Mouse (Mus musculus) gonadal fat pad, adult 2 months (tissue): ENCODE measurements around the gene Dusp6. TPM values are rescaled to one million over a fixed set of nuclear protein-coding genes. Genes with fewer than 3 reads are reported as not detected.
"Not testable (repeated sequence)": the region's sequence is repeated elsewhere in the genome, so short reads cannot be mapped to it uniquely, and the experiment has no call there.

ENCODE experiments used
- DNase-seq: peaks from one replicate; pipeline ENCODE4 v3.0.0-alpha.2; 2012; ENCODE audit warnings: low read depth
- polyA plus RNA-seq: library from polyadenylated mRNA; depleted of rRNA; stranded (reverse); fragments of >200 nt; gene quantifications from 2 replicates; pipeline ENCODE4 v1.2.3, GENCODE M21; 2012; rRNA removed

Dusp6 gene
- polyA plus RNA-seq: 83.7 and 84.3 TPM in 2 replicates

DNA sequence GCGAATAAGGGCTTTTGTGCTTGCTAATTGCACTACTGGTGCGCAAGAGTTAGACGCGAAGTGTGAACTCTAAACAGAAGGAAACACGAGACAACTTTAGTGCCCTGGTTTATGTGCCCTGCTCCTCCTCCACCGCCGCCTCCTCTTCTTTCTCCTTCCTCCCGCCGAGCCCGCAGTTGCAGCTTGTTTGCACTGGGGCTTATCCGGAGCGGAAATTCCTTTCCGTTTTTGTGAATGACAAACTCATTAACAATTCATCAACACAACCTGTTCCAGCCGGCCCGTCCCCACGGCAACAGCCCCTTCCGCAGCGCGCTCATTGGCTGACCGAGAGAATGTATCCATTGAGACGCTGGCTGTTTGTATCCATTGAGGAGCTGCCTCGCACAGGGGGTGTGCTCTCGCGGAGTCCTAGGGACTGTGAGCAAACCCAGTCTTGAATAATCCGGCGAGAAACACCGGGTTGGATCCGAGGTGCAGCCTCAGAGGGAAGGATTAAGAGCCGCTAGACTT lies at the start of gene Dusp6:
Dusp6 (plus strand) TSS at position 365 of the 513 bp plus-strand sequence.
- no peak for DNase-seq

DNA sequence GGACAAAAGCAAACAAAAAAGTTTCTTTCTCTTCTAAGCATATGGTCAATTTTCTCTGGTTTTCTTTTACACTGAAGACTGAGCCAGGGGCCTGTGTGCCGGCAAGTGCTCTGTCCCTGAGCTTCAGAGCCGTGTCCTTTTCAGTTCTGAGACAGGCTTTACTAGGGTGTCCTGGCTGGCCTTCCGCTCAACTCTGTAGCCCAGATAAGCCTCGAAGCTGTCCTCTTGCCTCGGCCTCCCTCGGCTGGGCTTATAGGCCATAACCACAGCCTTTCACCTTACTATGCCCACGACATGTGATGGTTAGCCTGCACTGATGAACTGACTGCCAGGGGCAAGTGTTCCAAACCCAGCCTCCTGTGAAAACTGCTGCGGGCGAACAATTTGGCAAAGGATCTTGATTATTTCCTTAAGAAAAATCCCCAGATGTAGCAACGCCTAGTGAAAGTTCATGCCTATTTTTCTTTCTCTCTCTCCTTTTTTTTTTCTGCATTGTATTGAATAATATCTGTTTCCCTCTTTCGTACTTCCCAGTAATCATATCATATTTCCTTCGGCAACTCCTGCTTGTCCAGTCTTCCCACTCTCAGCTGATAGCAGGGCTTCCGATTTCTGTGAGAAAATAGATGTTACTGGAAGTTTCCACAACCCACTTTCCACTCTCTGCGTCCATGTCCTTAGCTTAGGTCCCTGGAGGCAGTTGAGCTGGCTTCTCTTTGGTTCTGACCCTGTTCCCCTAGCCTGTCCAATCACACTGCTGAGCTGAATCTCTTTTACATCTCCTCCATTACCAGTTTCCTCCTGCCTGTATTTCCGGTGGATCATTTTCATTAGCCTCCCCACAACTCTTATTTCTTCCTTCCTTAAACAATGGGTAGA lies 48.4 kb upstream of the Dusp6 start:
- no peak for DNase-seq

DNA sequence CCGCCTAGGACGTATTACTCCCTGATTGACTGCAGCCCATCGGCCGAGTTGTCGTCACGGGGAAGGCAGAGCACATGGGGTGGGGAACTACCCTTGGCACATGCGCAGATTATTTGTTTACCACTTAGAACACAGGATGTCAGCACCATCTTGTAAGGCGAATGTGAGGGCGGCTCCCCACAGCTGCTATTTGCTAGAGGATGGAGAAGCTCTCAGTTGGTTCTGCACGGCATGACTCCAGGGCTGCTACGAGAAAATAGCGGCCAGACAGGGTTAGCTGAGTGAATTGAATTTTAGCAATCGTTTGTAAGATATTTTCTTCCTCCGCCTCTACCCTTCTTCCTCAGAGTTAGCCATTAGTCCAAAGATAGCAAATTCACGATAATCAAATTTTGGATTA lies 46.5 kb upstream of the Dusp6 start:
- not testable (repeated sequence) for DNase-seq

DNA sequence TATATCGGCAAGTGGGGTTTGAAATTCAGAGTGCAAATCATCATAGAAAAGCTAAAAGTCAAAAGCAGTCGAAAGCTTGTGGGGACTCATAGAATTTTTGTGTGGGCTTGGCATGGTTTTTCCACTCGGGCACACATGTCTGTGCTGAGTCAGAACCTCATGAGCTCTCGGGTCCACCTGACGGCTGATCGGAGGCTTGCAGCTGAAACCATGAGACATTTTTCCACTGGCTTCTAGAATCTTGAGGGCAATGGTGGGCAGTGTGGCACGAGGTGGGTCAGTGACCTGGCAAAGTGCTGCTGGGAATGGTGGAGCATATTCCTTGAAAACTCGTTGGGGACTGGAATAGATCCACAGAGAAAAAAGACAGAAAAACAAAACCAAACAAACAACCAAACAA lies 41.5 kb upstream of the Dusp6 start:
- DNase-seq: no peak

DNA sequence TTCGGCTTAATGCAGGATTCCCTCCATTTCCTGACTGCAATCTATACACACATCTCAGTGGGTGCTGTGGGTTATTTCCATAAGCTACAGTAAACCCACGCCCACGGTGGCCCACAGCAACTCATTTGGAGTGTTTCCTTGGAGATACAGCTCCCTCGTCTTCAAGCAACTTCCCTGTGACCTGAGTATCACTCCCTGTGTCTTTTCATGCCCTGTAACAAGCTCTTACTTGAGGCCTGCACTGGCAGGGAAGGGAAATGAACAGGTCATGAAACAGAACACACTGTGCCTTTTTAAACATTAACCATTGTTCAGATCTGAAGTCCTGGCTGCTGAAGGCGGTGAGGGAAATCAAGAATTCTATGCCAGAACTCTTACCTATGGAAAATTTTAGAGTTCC lies 40.3 kb upstream of the Dusp6 start:
- DNase-seq: no peak

DNA sequence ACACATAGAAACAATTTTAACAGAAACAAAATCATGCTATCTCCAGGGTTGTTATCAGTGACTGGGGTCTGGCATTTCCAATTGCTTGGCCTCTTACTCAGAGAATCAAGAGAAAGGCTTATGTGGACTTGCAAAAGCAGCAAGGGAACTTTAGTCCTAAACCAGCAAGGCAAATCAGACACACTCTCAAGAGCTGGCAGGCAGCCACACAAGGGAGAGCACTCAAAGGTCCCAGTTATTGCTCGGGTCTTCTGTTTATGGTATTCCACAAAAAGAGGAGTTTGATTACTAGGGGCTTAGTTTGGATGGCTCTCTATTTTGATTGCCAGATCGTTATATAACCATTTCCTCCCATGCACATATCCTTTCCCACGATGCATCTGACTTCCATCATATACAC lies 38.8 kb upstream of the Dusp6 start:
- no peak for DNase-seq

DNA sequence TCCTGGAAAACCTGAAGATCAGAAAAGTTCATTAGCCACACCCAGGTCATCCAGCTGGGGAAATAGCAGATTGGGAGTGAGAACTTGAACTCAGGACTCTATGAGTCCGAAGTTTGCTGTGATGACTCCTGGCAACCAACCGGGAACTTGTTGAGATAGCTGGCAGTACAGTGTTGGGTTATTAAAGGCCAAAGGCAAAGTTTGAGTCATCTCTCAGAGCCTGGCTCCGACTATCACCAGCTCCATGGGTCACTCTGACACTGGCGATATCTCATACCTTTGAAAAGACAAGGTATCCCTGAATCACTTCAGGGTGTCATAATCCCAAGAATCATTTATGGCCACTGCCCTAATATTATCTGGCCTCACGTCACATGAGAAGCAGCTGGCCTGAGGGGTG lies 36.2 kb upstream of the Dusp6 start:
- DNase-seq: no peak

DNA sequence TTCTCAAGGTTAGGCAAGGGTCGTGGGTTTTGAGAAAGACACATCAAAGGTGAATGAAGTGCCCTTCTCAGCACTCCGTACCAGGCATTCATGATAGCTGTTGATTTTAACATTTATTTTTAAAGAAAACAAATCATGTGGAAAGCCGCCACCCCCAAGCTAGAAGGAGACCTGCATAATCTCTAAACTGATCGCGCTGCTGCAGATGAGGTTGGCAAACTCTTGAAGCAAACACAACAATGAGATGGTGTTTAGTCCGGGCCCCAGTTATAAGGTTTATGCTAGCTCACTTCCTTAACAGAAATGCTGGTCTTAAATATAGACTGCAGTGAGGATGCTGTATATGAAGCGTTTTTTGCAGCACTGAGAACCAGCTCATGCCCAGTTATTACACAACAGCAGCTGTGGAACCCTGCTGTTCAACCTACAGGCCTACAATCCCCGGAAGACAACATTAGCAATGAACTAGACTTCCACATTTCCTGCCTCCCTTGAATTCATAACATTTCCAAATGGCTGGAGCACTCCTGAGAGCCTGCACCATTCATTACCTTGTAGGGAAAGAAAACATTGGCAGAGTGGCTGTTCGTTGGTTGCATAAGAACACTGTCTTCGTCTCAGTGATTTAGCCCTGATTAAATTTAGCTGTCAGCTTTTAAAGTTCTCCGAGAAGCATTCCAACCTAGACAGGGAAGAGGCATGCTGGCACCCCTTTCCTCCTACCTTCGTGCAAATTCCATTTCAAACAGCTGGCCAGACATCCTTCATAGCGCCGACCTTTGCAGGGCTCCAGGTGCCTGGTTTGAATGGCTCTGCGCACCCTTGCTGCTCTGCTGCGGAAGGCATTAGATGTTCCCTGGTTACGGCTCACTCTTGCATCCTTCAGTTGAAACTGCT lies 34.8 kb upstream of the Dusp6 start:
- no peak for DNase-seq

DNA sequence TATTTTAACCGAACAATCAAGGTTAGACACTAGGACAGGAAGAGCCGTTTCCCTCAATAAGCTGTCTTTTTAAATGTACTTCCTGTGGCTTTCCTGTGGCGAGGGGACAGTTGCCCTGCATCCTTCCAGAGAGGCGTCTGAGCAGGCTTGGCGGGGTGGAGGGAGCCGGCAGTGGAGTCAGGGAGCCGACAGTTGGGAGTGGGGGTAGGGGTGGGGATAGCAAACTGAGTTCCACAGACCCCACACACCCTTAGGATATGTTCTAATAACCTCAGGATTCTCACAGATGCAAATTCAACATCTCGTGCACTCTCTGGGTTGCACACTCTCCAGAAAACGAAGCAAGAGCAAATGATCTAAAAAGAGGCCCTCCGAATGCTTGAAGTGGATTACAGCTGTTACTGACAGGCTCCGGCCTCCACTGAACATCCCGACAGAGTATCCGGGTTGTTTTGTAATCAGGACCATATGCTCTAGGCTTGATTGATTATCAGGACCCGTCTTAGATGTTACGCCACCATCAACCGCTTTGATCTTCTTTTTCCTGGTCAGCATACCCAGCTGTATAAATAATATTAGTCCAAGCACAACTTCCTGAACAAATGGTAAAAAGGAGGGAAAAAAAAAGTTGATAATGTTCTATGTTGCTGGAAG lies 33.9 kb upstream of the Dusp6 start:
- no peak for DNase-seq

DNA sequence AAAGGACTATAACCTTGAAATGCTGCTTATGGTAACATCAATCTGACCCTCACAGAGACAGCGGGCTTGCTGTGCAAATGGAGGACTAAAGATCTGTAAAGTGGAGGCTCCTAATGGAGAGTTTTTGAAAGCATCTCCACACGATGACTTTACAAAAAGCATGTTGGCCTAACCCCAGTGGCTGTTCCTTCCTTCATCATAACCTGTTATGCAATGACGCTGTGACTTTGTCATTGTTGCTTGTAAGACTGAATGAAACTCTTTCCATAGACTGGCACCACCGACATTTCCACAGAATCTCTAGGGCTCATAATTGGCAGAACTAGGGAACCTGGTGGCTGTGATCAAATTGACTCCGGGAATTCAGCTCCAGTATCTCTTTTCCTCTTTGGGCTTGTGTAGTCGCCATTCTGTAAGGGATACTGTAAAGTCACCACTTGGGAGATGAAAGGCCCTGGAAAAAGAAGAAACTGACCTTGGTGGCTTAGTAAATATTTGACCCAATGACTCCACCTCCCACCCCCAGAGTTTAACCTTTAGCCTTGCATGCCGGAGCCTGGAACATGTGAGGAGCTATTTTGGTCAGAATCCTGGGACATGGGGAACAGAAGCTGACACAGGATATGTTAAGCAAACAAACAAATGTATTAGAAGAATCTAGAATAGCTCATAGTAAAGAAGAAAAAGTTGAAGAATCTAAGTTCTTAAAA lies 30.4 kb upstream of the Dusp6 start:
- no peak for DNase-seq

DNA sequence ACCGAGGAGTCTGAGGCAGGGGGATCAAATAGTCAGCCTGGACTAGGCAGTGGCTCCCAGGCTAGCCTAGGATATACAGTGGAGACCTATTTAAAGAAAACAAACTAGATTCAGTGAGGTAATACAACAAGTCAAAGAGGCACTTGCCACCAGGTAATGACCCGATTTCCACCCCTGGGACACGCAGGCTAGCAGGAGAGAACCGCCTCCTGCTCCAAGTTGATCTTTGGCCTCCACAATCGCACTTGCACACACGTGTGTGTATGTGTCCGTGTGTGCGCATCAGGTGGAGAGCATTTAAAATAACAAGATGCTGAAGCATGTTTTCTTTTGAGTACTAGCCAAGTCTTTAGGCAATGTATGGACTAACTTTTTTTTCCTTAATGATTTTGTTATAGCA lies 28.7 kb upstream of the Dusp6 start:
- no peak for DNase-seq

DNA sequence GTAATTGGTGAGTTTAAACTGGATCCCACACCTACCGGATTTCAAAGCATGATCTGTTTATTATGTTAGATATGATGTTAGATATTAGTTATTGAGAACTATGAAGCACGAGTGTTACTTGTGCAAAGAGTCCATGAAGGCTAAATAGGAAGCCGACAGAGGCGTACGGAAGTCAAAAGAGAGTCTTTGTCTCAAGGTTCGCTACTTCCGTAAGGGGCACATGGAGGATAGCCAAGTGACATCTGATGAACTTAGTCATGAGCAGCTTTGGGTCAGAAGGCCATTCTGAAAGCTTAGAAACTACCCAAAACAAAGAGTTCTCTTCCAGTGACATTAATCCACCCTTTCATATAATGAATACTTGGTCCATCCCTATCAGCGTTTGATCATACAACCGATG lies 27.9 kb upstream of the Dusp6 start:
- DNase-seq: no peak

DNA sequence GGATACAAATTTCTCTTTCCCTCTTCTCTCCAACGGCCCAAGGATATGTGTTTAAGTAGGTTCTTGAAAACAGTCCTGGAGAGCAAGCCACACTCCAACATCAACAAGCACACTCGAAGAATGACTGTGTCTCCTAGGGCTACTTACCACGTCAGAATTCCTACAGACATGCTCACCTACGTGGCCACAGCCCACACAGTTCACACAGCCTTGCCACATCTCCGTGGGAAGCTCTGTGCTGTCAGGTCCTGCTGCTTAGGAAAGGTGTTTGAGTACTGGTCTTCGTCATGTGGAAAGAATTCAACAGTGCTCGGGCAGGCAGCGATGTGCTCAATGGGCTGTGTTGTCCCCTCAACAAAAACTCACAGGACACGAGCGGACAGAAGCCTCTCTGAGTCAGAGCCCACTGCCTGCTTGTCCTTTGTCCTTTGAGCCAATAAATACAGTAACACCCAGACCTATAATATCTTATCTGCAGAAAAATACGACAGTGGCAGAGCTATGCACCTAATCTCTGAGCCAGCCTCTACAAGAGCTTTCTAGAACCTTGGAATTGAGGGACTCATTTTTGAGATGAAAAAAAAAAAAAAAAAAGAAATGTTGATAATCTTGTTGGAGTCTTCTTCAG lies 25.7 kb upstream of the Dusp6 start:
- peak; percentile 98 for DNase-seq

DNA sequence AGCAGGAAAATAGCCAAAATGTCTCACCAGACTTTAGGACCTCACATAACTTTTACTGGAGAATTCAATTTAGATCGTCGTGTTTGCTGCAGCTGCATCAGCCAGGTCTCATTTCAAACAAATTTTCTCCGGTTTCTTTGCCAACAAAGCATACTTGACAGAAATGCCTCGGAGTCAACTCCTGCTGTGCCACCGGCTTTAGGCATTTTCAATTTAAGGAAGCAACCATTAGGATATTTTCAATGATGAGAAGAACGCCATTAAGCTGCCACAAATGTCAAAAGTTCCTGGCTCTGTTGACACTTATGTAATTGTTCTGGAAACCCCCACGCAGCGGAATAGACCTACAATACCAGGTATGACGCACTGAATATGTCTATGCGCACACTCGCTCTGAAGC lies 24.5 kb upstream of the Dusp6 start:
- no peak for DNase-seq

DNA sequence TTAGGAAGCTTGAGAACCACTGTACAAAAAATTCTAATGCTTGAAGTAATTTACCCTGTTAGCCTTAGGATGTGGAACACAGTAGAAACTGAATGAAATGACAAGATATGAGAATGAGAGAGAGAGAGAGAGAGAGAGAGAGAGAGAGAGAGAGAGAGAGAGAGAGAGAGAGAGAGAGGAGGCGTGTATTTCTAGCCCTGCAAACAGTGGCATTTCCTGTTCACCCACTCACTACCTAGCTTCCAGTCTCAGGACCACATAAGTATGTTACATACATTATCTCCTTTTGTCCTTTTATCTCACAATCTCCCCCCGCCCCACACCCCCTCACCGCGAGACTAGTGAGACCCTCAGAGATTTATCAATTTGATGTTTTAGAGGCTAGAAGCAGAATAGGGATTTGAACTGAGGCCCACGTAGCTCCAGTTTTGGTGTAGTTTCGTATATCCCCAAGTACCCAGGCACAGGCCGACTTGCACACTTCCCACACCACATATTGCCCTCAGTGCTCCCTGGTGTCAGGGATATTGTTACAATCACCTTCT lies 21.7 kb upstream of the Dusp6 start:
- no peak for DNase-seq

DNA sequence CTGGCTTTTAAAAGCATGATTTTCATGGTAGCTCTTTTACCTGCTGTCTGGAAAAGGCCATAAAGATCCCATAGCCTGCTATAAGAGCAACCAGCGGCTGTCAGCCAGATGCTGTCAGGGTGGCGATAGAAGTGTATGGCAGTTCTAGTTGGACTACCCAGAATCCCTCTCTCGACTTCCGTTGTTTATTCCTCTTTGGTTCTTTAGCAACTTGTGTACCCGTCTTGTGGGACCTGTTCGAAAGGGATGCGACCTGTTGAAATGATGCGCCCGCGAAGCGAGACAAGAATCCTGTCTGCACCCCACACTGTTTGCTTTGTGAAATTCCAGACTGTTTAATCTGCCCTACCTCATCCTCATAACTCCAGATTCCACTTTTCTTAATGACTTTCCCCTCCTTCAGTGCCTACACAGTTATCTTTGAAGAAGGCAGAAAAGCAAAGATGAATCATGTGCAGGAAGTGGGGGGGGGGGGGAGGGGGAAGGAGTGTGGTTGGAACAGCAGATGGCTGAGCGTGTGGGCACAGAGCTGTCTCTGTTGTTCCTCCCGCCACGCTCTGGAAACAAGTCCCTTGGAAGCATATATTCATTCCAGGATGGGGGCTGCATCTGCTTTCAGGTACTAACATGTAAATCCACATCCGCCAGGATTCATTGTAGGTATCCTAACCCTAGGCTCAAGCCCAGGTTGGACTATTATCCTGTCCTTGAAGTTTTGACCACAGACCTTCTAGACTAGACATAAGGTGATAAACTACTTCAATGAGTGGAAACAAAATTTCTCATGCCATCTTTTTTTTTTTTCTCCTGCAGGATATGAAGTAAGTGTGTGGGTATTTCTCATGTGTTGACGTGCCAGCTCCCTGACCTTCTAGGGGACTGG lies 21.0 kb upstream of the Dusp6 start:
- DNase-seq: no peak

DNA sequence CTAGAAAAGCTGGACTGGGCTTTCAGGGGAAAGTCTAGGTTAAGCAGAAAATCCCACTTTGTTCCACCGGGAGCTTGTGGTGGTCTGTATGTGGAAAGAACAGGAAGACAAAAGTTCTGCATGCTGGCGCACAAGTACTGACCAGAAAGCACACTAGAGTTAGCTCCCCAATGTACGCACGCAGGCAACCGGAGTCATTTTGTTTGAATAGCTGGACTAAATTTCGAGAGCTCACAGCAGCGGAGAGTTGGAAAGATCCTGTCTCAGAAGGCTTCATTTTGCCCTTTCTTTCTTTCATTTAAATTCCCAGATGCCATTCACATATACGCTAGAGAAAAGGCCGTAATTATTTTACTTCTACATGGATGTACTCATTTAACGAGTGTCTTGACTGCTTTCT lies 20.3 kb upstream of the Dusp6 start:
- DNase-seq: no peak

DNA sequence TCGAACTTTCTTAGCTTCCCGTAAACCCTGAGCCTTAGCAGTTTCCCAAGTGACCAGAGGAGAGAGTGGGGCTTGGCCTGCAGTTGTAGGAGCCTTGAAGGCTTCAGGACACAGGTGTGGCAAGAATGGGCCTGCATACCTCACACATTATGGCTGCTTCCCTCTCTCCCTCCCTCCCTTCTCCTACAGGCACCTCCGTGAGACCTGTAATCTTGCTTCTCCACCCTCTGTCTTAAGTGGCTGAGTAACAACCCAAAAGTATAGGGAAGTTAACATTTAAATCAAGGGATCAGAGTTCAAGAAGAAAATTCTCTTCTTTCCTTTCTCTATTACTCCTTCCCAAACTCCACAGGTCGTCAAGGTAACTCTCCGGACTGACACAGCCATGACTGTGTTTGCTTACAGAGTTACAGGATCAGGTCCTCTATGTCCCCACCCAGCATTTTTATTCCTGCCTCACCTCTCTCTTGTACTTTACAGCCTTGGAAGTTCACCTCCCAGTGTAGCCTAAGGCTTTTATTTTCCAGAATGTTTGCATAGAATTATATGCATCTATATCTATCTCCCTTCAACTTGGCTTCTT lies 19.0 kb upstream of the Dusp6 start:
- no peak for DNase-seq

DNA sequence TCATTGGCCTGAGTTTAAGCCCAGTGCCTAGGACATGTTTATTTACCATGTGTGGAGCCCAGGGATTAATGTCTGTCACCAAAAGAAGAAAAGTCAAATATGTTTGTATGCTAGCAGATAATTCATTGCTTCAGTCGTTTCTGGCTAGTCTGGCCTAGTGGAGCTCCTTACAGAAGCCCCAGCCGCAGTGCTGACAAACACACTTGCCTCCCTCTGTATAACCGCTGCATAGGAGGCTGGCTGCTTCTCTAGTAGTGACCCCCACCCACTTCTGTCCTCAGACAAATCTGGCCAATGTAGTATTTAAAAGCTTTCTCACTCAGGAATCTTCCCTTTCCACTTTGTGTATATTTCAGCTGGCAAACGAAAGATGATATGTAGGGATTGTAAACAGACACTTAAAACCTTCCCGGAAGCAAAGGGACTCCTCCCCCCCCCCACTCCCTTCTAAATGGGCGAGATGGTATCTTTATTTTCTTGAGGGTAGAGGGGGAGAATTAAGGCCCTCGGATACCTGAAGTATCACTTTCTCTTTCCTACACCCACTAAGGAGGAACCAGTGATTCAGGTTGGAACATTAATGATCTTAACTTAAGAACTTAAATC lies 18.3 kb upstream of the Dusp6 start:
- no peak for DNase-seq
